22 mouse cellular contexts compared by ENCODE assay signal in the genomic region with DNA sequence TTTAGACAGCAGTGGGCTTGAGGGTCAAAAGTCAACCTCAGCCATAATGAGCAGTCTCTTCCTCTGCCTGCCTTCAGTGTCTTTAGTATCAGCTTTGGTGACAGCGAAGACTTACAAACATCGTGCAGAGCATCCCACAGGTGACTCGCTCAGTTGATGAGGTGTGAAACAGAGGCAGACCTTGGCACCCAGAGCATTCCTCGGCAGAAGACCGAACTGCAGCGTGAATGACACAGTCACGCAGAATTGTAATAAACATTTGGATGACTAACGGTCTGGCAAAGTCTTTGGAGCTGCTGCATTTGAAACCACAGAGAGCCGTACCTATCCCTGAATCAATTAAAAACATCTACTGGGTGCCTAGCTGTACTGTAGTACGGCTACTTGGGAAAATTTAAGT.
"Had no signal": no experiment of that assay in that cellular context is flagged by ENCODE, and none has a peak within 500 bp of the region (broad histone marks: within the 10 kb centered on the region; RNA-seq: fewer than 3 reads in every experiment).

No protein-coding gene starts in this region.

- H3K27ac ChIP-seq: limb, embryonic 12.5 days; limb, embryonic 15.5 days; liver, embryonic 14.5 days; macrophage; neural tube, embryonic 12.5 days; neural tube, embryonic 15.5 days; stomach, embryonic 15.5 days had no signal

- H3K27me3 ChIP-seq: limb, embryonic 12.5 days; limb, embryonic 15.5 days; neural tube, embryonic 12.5 days; neural tube, embryonic 15.5 days; stomach, embryonic 15.5 days had no signal

- H3K4me3 ChIP-seq: limb, embryonic 12.5 days; limb, embryonic 15.5 days; neural tube, embryonic 12.5 days; neural tube, embryonic 15.5 days; stomach, embryonic 15.5 days had no signal

- H3K36me3 ChIP-seq: limb, embryonic 12.5 days; limb, embryonic 15.5 days; neural tube, embryonic 12.5 days; neural tube, embryonic 15.5 days; stomach, embryonic 15.5 days had no signal

- H3K9ac ChIP-seq: limb, embryonic 12.5 days; limb, embryonic 15.5 days; liver, embryonic 14.5 days; liver, postnatal 0 days; lung, embryonic 14.5 days; neural tube, embryonic 12.5 days; neural tube, embryonic 15.5 days; stomach, embryonic 15.5 days had no signal

- DNase-seq: kidney, adult 18-20 months; kidney, adult 9 months; kidney, postnatal 14 days; kidney, postnatal 4 days; left cerebral cortex, postnatal 4 days; liver, postnatal 0 days; lung, embryonic 14.5 days; retina, postnatal 1 day; right cerebral cortex, postnatal 25 days; spleen, adult 18-20 months; thymus, adult 2 months; thymus, postnatal 14 days; thymus, postnatal 4 days had no signal

- H3K9me3 ChIP-seq: limb, embryonic 12.5 days; limb, embryonic 15.5 days; neural tube, embryonic 12.5 days; neural tube, embryonic 15.5 days; stomach, embryonic 15.5 days had no signal

- H3K4me1 ChIP-seq: stomach, embryonic 15.5 days had no signal

- ATAC-seq: liver, postnatal 0 days; lung, postnatal 0 days had no signal

- H3K4me2 ChIP-seq: limb, embryonic 12.5 days; limb, embryonic 15.5 days; liver, embryonic 11.5 days; lung, embryonic 14.5 days; neural tube, embryonic 12.5 days; neural tube, embryonic 15.5 days; stomach, embryonic 15.5 days had no signal
